Mouse (Mus musculus) embryonic facial prominence, embryonic 15.5 days (tissue): ENCODE data around the gene Usp33. TPM values are rescaled to one million over a fixed set of nuclear protein-coding genes. Genes with fewer than 3 reads are reported as not detected.

Experiments
- ATAC-seq: fragments of 200-750 bp; cut with Nextera tagmentation; 2 replicates; pipeline ENCODE4 v1.8.0; 2017; ENCODE audit warnings: low read depth, moderate TSS enrichment; ENCODE audit not compliant: insufficient number of reproducible peaks, low FRiP score, low TSS enrichment
- H3K27ac ChIP-seq: fragments of 300-500 bp; sonication (generic); replicated peaks from 2 replicates; pipeline ENCODE4 v1.5.1; 2015; ENCODE audit warnings: mild to moderate bottlenecking, inconsistent platforms
- H3K27me3 ChIP-seq: fragments of 300-500 bp; sonication (generic); 2 replicates; pipeline ENCODE4 v1.6.1; 2015; ENCODE audit warnings: inconsistent platforms
- H3K36me3 ChIP-seq: fragments of 300-500 bp; sonication (generic); 2 replicates; pipeline ENCODE4 v1.6.1; 2015; ENCODE audit warnings: mild to moderate bottlenecking, inconsistent platforms
- H3K4me1 ChIP-seq: fragments of 300-500 bp; sonication (generic); 2 replicates; pipeline ENCODE4 v1.6.1; 2015; ENCODE audit warnings: inconsistent platforms
- H3K4me2 ChIP-seq: fragments of 300-500 bp; sonication (generic); replicated peaks from 2 replicates; pipeline ENCODE4 v1.6.1; 2015; ENCODE audit warnings: mild to moderate bottlenecking, inconsistent platforms
- H3K4me3 ChIP-seq: fragments of 300-500 bp; sonication (generic); replicated peaks from 2 replicates; pipeline ENCODE4 v1.5.1; 2015; ENCODE audit warnings: mild to moderate bottlenecking, inconsistent platforms
- H3K9ac ChIP-seq: fragments of 300-500 bp; sonication (generic); 2 replicates; pipeline ENCODE4 v1.6.1; 2015; ENCODE audit warnings: inconsistent platforms
- H3K9me3 ChIP-seq: fragments of 300-500 bp; sonication (generic); replicated peaks from 2 replicates; pipeline ENCODE4 v1.6.1; 2016; ENCODE audit warnings: inconsistent platforms
- WGBS: fragments of 180-500 bp; shearing (Covaris S2); methylation state at CpG from one replicate; pipeline ENCODE4 v1.1.7; 2015; 5-methylcytosine and 5-hydroxymethylcytosine counted together
- polyA plus RNA-seq: library from polyadenylated mRNA; unstranded; fragments of >200 nt; fragmentation: Nextera tagmentation; extraction: Ambion mirVana; gene quantifications from 2 replicates; pipeline ENCODE4 v1.2.1, GENCODE M21; 2015

Gene Usp33
- polyA plus RNA-seq, 1 experiment from 2014 or later: 44.5 TPM

DNA sequence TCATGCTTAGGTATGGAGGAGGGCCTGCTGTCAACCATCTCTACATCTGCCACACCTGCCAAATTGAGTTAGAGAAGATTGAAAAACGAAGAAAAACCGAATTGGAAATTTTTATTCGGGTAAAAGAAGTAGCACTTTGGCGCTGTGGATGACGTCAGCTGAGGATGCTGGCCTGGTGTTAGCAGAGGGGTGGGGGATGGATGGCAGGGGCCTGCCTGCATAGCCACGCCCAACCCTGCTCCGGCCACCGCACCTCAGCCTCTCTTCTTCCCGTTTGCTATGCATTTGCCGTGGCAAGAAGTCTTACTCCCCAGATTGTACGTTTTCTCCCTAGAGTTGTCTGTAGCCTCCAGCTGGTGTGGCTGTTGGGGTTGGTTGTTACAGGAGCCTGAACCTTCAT, 37.8 kb downstream of the Usp33 start:
- Histone ChIP-seq H3K27me3 (no peaks in the 10 kb centered on the region), H3K9me3 (no peaks in the 10 kb centered on the region), H3K9ac (no peak overlapping the region), H3K4me3 (no peak overlapping the region), H3K4me1 (no peaks in the 10 kb centered on the region), H3K36me3 (peaks cover 60% of the 10 kb centered on the region), H3K4me2 (no peak overlapping the region), H3K27ac (no peak overlapping the region)
- ATAC-seq: no peak
- WGBS: 64% methylated on average over 11 of the region's 11 CpGs

DNA sequence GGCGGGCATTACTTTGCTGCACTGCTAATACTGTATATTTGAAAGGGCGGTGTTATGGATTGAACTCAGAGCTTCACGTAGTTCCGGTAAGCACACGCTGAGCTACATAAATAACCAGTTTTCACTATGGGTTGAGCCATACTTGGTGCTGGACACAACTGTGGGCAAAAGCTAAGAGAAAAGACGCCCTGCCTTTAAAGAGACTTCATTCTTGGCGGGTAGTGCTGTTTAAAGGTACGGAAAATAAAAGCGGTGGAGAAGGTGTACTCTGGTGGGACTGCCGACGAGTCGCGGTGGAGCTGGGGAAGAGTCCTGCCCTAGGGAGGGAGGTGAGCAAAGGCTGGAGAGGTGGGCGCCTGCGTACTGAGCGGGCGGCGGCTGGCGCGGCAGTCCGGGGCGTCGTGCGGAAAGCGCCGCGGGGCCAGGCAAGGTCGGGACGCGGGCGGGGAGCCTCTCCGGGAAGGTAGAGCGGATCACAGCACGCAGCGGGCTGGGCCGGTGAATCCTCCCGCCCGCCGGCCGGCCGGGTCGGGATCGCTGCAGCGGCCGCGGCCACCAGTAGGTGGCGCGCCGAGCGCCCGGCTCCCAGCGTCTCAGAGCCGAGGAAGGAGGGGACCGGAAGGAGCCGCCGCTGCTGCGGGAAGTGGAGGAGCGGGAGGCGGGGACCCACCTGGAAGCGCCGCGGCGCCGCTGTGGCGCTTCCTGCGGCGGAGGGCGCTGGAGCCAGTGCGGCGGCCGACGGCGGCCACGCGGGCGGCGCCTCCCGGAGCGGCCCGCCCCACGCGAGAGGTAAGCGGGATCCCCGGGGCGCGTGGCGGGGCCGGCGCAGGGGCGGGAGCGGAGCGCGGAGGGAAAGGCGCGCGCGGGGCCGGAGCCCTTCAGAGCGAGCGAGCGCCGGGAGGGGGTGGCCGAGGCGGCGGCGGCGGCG, 49.3 kb downstream of the Usp33 start, which contains the start of gene Zzz3:
Gene Zzz3 (plus strand): TSS at position 124 of the 928 bp plus-strand sequence.
- ATAC-seq: peak; percentile 95
- H3K27ac ChIP-seq: peak within 1 kb of the TSS; percentile 99
- under 1% methylated on average over 79 of the region's 108 CpGs for WGBS
- peaks cover 11% of the 10 kb centered on the region; the same call in 1 of the 2 replicates for H3K36me3 ChIP-seq
- peak within 1 kb of the TSS; percentile 89 for H3K9ac ChIP-seq
- peaks cover 23% of the 10 kb centered on the region for H3K4me1 ChIP-seq
- H3K9me3 ChIP-seq: no peaks in the 10 kb centered on the region
- H3K4me2 ChIP-seq: peak within 1 kb of the TSS; percentile 60
- H3K4me3 ChIP-seq: peak within 1 kb of the TSS; percentile 83
- no peaks in the 10 kb centered on the region for H3K27me3 ChIP-seq

DNA sequence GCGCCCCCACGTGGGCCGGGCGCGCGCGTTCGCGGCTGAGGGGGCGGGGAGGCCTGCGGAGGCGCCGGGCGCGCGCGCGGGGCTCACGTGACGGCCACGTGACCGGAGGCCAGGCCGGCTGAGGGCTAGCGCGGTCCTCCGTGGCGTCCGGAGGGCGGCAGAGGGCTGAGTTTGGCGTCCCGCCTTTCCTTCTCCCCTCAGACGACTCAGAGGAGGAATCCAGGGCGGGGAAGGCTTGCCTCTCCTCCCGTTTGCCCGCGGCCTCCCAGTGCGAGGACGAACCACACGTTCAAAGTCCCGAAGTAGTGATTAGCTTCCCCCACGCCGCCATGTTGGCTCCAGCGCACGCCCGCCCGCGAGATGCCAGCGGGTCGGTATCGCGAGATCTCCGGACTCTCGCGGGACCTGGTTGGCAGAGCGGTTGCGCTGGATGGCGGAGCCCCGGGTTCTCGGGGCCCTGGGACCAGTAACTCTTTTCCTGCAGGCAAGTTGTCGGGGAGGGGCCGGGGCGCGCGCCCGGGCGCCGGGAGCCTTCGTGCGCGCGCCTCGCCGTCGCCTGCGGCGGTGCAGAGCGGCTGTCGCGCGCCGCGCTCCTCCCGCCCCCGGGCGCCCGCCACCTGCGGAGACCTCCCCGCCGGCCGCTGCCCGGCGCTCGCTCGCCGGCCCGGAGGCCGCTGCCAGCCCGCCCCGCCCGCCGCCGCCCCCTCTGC, 50.2 kb downstream of the Usp33 start:
- under 1% methylated on average over 81 of the region's 102 CpGs for WGBS
- Histone ChIP-seq H3K4me2 (peak overlapping the region; percentile 60), H3K9me3 (no peaks in the 10 kb centered on the region), H3K4me1 (peaks cover 24% of the 10 kb centered on the region), H3K27ac (peak overlapping the region; percentile 99), H3K36me3 (peaks cover 7% of the 10 kb centered on the region; the same call in 1 of the 2 replicates), H3K4me3 (peak overlapping the region; percentile 83), H3K27me3 (no peaks in the 10 kb centered on the region), H3K9ac (peak overlapping the region; percentile 89)
- peak; percentile 88 for ATAC-seq

DNA sequence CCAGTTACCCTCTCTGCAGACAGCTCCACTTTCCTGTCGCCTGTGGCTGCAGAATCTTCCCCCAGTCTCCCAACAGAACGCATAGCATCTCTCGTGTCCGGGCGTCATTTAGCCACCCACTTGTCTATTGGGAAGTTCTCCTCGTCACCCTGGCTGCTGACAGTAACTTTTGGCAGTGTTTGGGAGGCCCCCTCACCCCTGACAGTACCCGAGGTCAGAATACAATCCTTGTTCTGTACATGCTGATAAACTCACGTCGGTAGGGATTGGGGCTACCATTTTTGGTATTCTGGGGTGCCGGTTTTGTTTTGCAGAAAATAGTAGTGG, 50.7 kb downstream of the Usp33 start:
- WGBS: under 1% methylated on average over 10 of the region's 10 CpGs

DNA sequence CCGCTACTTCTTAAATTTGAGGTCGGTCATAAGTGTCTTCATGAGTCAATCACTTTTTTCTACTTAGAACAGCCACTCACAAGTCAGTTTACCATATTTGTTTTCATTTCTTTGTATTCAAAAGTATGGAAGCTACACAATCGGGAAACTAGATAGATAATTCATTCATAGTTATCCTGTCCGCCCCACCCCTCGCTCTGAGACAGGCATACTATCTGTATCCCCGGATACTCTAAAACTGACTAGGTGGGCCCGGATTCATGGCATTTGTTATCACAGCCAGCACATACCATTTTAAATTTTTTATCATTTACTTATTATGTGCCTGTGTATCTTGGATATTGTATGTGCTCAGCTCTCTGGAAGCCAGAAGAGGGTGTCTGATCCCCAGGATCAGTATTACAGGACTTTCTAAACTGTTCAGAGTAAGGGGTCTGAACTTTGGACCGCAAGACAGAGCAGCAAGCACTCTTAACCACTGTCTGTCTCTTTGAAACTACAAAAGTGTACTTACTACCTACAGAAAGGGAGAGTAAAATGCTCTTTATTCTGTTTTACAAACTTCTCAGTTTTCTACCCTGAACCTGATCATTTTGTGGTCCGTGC, 51.2 kb downstream of the Usp33 start:
- peak overlapping the region; percentile 83 for H3K4me3 ChIP-seq
- H3K9ac ChIP-seq: 0 out of 2 replicates have a peak overlapping the region, but pooled peaks have one; percentile 89
- peak overlapping the region; percentile 99 for H3K27ac ChIP-seq
- H3K4me1 ChIP-seq: peaks cover 31% of the 10 kb centered on the region
- H3K36me3 ChIP-seq: 0 out of 2 replicates have a peak, but pooled peaks cover 5% of the 10 kb centered on the region
- peak overlapping the region; percentile 60 for H3K4me2 ChIP-seq
- no peaks in the 10 kb centered on the region for H3K9me3 ChIP-seq
- no peak for ATAC-seq
- no peaks in the 10 kb centered on the region for H3K27me3 ChIP-seq
- 46% methylated on average over 9 of the region's 9 CpGs for WGBS

More for the DNA sequence above, 50.7 kb downstream of the Usp33 start:
- Histone ChIP-seq H3K27ac (peak overlapping the region; percentile 99), H3K27me3 (no peaks in the 10 kb centered on the region), H3K9ac (peak overlapping the region; percentile 89), H3K9me3 (no peaks in the 10 kb centered on the region), H3K4me3 (peak overlapping the region; percentile 83), H3K4me1 (peaks cover 29% of the 10 kb centered on the region), H3K4me2 (peak overlapping the region; percentile 60), H3K36me3 (0 out of 2 replicates have a peak, but pooled peaks cover 5% of the 10 kb centered on the region)
- no peak for ATAC-seq

DNA sequence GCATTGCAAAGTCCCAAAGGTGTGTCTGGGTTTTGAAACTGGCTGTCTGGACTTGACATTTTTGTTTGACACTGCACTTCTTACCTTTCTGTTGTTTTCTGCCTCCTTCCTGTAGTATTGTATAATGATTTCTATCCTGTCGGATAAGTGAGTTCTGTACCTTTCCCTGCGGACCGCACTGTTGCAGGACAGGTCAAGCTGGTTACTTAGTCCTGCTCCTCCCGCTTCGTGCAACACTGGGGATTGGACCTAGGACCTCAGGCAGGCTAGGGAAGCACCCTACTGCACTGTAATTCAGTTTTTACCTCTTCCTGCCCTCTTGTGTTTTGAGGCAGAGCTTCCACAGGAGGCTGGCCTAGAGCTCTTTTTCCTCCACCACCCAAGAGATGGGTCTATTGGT, 54.2 kb downstream of the Usp33 start:
- Histone ChIP-seq H3K4me3 (no peak overlapping the region), H3K4me1 (peaks cover 25% of the 10 kb centered on the region), H3K9ac (no peak overlapping the region), H3K36me3 (0 out of 2 replicates have a peak, but pooled peaks cover 5% of the 10 kb centered on the region), H3K9me3 (no peaks in the 10 kb centered on the region), H3K4me2 (no peak overlapping the region), H3K27me3 (no peaks in the 10 kb centered on the region), H3K27ac (no peak overlapping the region)
- no peak for ATAC-seq
- 71% methylated on average over 5 of the region's 5 CpGs for WGBS

DNA sequence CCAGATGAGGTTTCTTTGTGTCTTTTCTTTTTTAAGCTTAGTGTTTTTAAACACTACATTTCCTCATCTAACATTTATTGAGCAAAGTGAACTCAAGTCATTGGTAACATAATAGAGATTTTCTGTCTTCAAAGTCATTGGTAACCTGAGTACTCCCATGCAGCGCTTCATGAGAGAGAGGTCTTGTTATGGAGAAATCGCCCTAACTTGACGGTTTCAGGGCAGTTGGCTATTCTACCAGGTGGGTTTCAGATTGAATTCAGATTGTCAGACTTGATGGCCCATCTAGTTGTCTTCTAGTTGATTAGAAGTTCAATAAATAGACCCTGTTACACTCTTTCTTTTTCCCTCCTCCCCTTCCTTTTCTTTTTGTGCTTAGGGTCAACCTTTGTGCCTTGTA, 54.6 kb downstream of the Usp33 start:
- no peak for ATAC-seq

DNA sequence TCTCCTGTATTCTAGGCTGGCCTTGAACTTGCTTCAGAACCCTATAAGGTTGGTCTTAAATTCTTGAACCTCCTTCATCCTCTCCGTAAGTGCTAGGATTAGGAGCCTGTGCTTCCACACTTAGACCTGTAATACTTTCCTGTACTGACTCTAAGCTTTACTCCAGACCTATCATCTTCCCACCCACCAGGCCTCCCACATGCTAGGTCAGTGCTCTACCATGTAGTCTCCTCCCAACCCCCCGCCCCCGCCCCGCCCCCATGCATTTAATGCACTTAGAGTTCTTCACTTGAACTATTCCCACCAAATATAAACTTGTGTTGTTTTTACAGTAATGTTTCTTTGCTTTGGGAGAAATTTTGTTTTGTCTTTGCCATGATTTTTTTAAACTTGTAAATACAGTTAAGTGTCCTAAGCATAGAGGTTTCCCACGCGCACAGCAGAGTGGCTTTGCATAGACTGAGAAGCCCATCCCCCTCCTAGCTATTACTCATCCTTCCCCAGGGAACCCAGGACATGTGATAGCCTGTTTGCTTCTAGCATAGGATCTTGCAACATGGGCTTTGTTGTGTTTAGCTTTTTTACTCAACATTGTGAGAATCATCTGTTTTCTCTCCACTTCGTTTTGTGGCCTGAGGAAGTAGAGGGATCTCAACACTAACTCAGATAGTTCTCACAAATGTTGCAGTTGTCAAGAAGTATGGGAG, 55.8 kb downstream of the Usp33 start:
- Histone ChIP-seq H3K9ac (no peak overlapping the region), H3K27me3 (no peaks in the 10 kb centered on the region), H3K4me2 (no peak overlapping the region), H3K27ac (peak overlapping the region; percentile 18; the same call in 1 of the 2 replicates), H3K9me3 (no peaks in the 10 kb centered on the region), H3K36me3 (0 out of 2 replicates have a peak, but pooled peaks cover 5% of the 10 kb centered on the region), H3K4me1 (peaks cover 28% of the 10 kb centered on the region), H3K4me3 (no peak overlapping the region)
- 67% methylated on average over 7 of the region's 7 CpGs for WGBS
- ATAC-seq: peak; percentile 67

More for the DNA sequence above, 54.6 kb downstream of the Usp33 start:
- no peak overlapping the region for H3K27ac ChIP-seq
- no peaks in the 10 kb centered on the region for H3K27me3 ChIP-seq
- no peak overlapping the region for H3K9ac ChIP-seq
- no peaks in the 10 kb centered on the region for H3K9me3 ChIP-seq
- WGBS: 68% methylated on average over 3 of the region's 3 CpGs
- no peak overlapping the region for H3K4me3 ChIP-seq
- no peak overlapping the region for H3K4me2 ChIP-seq
- H3K4me1 ChIP-seq: peaks cover 26% of the 10 kb centered on the region
- 0 out of 2 replicates have a peak, but pooled peaks cover 5% of the 10 kb centered on the region for H3K36me3 ChIP-seq

DNA sequence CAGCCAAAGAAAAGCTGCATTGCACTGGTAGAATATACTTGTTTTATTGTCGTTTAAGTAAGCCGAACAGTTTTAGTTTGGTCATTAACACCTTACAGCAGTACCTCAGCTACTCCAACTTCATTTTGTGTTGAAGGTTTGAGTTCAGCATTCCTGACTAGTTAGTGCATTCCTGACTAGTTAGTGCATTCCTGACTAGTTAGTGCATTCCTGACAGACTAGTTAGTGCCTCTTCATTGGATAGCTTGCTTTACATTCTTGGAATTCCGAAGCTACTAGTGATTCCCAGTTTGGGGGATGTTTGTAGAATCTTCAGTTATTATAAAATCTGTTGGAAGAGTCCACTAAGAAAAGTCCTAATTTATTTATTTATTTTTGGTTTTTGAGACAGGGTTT, 56.4 kb downstream of the Usp33 start:
- H3K4me3 ChIP-seq: no peak overlapping the region
- H3K4me1 ChIP-seq: peaks cover 24% of the 10 kb centered on the region
- ATAC-seq: no peak
- 75% methylated on average over 3 of the region's 3 CpGs for WGBS
- no peaks in the 10 kb centered on the region for H3K9me3 ChIP-seq
- no peak overlapping the region for H3K4me2 ChIP-seq
- 0 out of 2 replicates have a peak, but pooled peaks cover 5% of the 10 kb centered on the region for H3K36me3 ChIP-seq
- H3K27ac ChIP-seq: peak overlapping the region; percentile 18; the same call in 1 of the 2 replicates
- H3K9ac ChIP-seq: no peak overlapping the region
- no peaks in the 10 kb centered on the region for H3K27me3 ChIP-seq

DNA sequence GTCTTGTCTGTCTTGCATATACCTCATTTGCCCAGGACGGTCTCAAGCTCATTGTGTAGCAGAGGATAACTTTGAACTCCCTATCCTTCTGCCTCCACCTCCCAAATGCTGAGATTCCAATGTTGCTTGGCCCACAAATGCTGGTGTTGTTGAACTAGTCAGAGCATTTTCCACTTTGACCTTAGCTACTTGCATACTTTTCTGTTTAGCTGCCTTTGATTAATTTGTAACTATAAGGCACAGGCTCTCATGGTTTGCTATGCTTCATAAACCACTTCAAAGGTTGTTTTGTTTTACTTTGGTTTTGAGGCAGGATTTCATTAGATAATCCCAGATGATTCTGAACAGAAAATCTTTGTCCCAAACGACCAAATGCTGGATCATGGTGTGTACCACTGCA, 57.5 kb downstream of the Usp33 start:
- peaks cover 23% of the 10 kb centered on the region for H3K4me1 ChIP-seq
- no peak overlapping the region for H3K4me3 ChIP-seq
- no peak overlapping the region for H3K27ac ChIP-seq
- no peak for ATAC-seq
- H3K4me2 ChIP-seq: no peak overlapping the region
- H3K9me3 ChIP-seq: no peaks in the 10 kb centered on the region
- WGBS: 53% methylated on average over 2 of the region's 2 CpGs
- H3K36me3 ChIP-seq: 0 out of 2 replicates have a peak, but pooled peaks cover 5% of the 10 kb centered on the region
- H3K27me3 ChIP-seq: no peaks in the 10 kb centered on the region
- H3K9ac ChIP-seq: no peak overlapping the region
